Mouse (Mus musculus): ENCODE measurements around the gene Tesk2. TPM values are rescaled to one million over a fixed set of nuclear protein-coding genes. Genes with fewer than 3 reads are reported as not detected.
"Not testable (repeated sequence)": the region's sequence is repeated elsewhere in the genome, so short reads cannot be mapped to it uniquely, and the experiment has no call there.

Tesk2 gene
- polyA plus RNA-seq, 1 experiment, result 21.9 TPM

GRCm38 (mm10) chr4:116838999-116839398 is 118.3 kb downstream of the Tesk2 start:
- TF ChIP-seq POLR2A (IDR thresholded peaks at IDR 0.05; ENCODE audit: insufficient read depth, low read length), result no peak
- TF ChIP-seq CTCF (IDR thresholded peaks at IDR 0.05; ENCODE audit: low read depth, low read length), result no peak
- TF ChIP-seq EP300 (IDR thresholded peaks at IDR 0.05; ENCODE audit: insufficient read depth, low read depth, low read length), result 0 out of 2 replicates have a peak, but pooled peaks have one; percentile 8
- Histone ChIP-seq H3K9ac (ENCODE audit: low read depth, poor library complexity, severe bottlenecking) (no peak overlapping the region), H3K9me3 (replicated peaks; ENCODE audit: control insufficient read depth, insufficient read depth, low read length, poor library complexity, severe bottlenecking) (no peaks in the 10 kb centered on the region), H3K27ac (ENCODE audit: insufficient read depth, low read length) (no peak overlapping the region), H3K27me3 (ENCODE audit: control insufficient read depth, insufficient read depth, low read length, poor library complexity, severe bottlenecking) (no peaks in the 10 kb centered on the region; the same call in 1 of the 2 replicates), H3K4me3 (ENCODE audit: low read depth, low read length) (no peak overlapping the region), H3K4me1 (ENCODE audit: control insufficient read depth, insufficient read depth, low read length) (no peaks in the 10 kb centered on the region), H3K36me3 (ENCODE audit: control insufficient read depth, insufficient read depth, low read length, poor library complexity, severe bottlenecking) (no peaks in the 10 kb centered on the region)

DNA sequence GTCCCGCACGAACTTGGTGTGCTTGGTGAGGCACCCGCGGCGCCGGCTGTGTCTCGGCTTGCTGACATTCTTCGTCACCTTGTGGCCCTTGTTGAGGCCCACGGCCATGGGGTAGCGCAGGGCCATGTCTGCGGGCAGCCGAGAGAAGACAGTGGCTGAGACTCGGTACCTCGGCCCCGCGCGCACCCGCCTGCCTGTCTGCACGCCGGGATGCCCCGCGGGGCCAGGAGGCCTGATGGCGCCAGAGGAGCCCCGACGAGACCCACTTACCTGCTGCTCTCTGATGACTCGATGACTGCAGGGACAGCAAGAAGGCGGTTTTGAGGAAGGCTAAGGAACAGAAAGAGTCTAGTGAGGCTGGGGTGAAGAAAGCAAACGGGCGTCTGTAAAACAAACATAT is 119.3 kb downstream of the Tesk2 start:
- H3K4me3 ChIP-seq (ENCODE audit: low read depth, low read length), result peak overlapping the region; percentile 24
- not testable (repeated sequence) for H3K27ac ChIP-seq (ENCODE audit: insufficient read depth, low read length); H3K9me3 ChIP-seq (replicated peaks; ENCODE audit: control insufficient read depth, insufficient read depth, low read length, poor library complexity, severe bottlenecking); H3K27me3 ChIP-seq (ENCODE audit: control insufficient read depth, insufficient read depth, low read length, poor library complexity, severe bottlenecking); H3K4me1 ChIP-seq (ENCODE audit: control insufficient read depth, insufficient read depth, low read length); H3K36me3 ChIP-seq (ENCODE audit: control insufficient read depth, insufficient read depth, low read length, poor library complexity, severe bottlenecking); H3K9ac ChIP-seq (ENCODE audit: low read depth, poor library complexity, severe bottlenecking)

- H3K36me3 ChIP-seq (ENCODE audit: control insufficient read depth, insufficient read depth, low read length, poor library complexity, severe bottlenecking), result no peaks in the 10 kb centered on the region
- no peak overlapping the region for H3K27ac ChIP-seq (ENCODE audit: insufficient read depth, low read length)
- TF ChIP-seq POLR2A (IDR thresholded peaks at IDR 0.05; ENCODE audit: insufficient read depth, low read length), result no peak
- no peak for TF ChIP-seq CTCF (IDR thresholded peaks at IDR 0.05; ENCODE audit: low read depth, low read length)
- TF ChIP-seq EP300 (IDR thresholded peaks at IDR 0.05; ENCODE audit: insufficient read depth, low read depth, low read length), result no peak
- H3K9ac ChIP-seq (ENCODE audit: low read depth, poor library complexity, severe bottlenecking), result no peak overlapping the region
- H3K27me3 ChIP-seq (ENCODE audit: control insufficient read depth, insufficient read depth, low read length, poor library complexity, severe bottlenecking), result no peaks in the 10 kb centered on the region; the same call in 1 of the 2 replicates
- no peaks in the 10 kb centered on the region for H3K4me1 ChIP-seq (ENCODE audit: control insufficient read depth, insufficient read depth, low read length)
- H3K9me3 ChIP-seq (replicated peaks; ENCODE audit: control insufficient read depth, insufficient read depth, low read length, poor library complexity, severe bottlenecking), result no peaks in the 10 kb centered on the region
- H3K4me3 ChIP-seq (ENCODE audit: low read depth, low read length), result no peak overlapping the region
Measured at GRCm38 (mm10) chr4:116840841-116841240, 120.1 kb downstream of the Tesk2 start.

DNA sequence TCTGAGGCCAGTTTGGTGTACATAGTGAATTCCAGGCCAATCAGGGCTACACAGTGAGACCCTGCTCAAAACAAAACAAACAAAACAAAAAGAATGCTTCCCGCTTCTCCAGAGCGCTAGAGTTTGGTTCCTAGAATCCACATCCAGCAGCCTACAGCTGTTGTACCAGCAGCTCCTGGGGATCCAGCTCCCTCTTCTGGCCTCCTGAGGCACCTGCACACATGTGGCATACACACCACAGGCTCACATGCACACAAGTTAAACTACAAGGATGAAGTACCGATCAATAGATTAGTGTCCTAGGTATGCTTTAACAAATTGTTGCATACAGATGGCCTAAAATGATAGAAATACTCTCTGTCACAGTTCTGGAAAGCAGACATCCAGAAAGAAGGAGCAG is 123.6 kb downstream of the Tesk2 start:
- no peak overlapping the region for H3K27ac ChIP-seq (ENCODE audit: insufficient read depth, low read length)
- H3K9me3 ChIP-seq (replicated peaks; ENCODE audit: control insufficient read depth, insufficient read depth, low read length, poor library complexity, severe bottlenecking), result no peaks in the 10 kb centered on the region
- H3K9ac ChIP-seq (ENCODE audit: low read depth, poor library complexity, severe bottlenecking), result no peak overlapping the region
- no peaks in the 10 kb centered on the region for H3K4me1 ChIP-seq (ENCODE audit: control insufficient read depth, insufficient read depth, low read length)
- H3K36me3 ChIP-seq (ENCODE audit: control insufficient read depth, insufficient read depth, low read length, poor library complexity, severe bottlenecking), result no peaks in the 10 kb centered on the region
- H3K4me3 ChIP-seq (ENCODE audit: low read depth, low read length), result no peak overlapping the region
- TF ChIP-seq POLR2A (IDR thresholded peaks at IDR 0.05; ENCODE audit: insufficient read depth, low read length), result no peak
- peak; percentile 51 for TF ChIP-seq CTCF (IDR thresholded peaks at IDR 0.05; ENCODE audit: low read depth, low read length)
- no peaks in the 10 kb centered on the region; the same call in 1 of the 2 replicates for H3K27me3 ChIP-seq (ENCODE audit: control insufficient read depth, insufficient read depth, low read length, poor library complexity, severe bottlenecking)

GRCm38 (mm10) chr4:116849901-116850300 is 129.2 kb downstream of the Tesk2 start:
- H3K4me3 ChIP-seq (ENCODE audit: low read depth, low read length), result no peak overlapping the region
- H3K36me3 ChIP-seq (ENCODE audit: control insufficient read depth, insufficient read depth, low read length, poor library complexity, severe bottlenecking), result no peaks in the 10 kb centered on the region
- H3K4me1 ChIP-seq (ENCODE audit: control insufficient read depth, insufficient read depth, low read length), result no peaks in the 10 kb centered on the region
- no peaks in the 10 kb centered on the region for H3K9me3 ChIP-seq (replicated peaks; ENCODE audit: control insufficient read depth, insufficient read depth, low read length, poor library complexity, severe bottlenecking)
- no peak for TF ChIP-seq EP300 (IDR thresholded peaks at IDR 0.05; ENCODE audit: insufficient read depth, low read depth, low read length)
- no peak for TF ChIP-seq POLR2A (IDR thresholded peaks at IDR 0.05; ENCODE audit: insufficient read depth, low read length)
- no peak for TF ChIP-seq CTCF (IDR thresholded peaks at IDR 0.05; ENCODE audit: low read depth, low read length)
- no peaks in the 10 kb centered on the region for H3K27me3 ChIP-seq (ENCODE audit: control insufficient read depth, insufficient read depth, low read length, poor library complexity, severe bottlenecking)
- no peak overlapping the region for H3K9ac ChIP-seq (ENCODE audit: low read depth, poor library complexity, severe bottlenecking)
- H3K27ac ChIP-seq (ENCODE audit: insufficient read depth, low read length), result no peak overlapping the region

DNA sequence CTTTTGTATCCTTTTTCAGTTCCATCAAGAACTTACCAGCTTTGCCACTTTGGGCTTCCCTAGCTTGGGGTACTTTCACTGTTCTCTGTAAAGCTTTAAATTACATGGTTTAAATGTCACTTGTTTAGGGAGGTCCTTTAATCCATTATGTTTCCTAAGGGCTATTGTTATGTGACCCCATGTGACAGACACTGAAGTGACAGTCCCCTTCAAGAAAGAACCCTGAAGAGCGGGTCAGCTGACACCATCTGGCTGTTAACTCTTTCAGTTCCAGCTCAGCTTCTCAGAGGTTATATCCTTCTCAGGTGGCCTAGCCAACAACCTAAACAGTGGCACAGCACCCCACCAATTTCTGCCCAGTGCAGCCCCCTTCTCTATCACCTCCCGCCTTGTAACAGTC is 133.5 kb downstream of the Tesk2 start:
- no peaks in the 10 kb centered on the region for H3K9me3 ChIP-seq (replicated peaks; ENCODE audit: control insufficient read depth, insufficient read depth, low read length, poor library complexity, severe bottlenecking)
- no peak overlapping the region for H3K9ac ChIP-seq (ENCODE audit: low read depth, poor library complexity, severe bottlenecking)
- H3K27ac ChIP-seq (ENCODE audit: insufficient read depth, low read length), result no peak overlapping the region
- no peaks in the 10 kb centered on the region for H3K36me3 ChIP-seq (ENCODE audit: control insufficient read depth, insufficient read depth, low read length, poor library complexity, severe bottlenecking)
- no peaks in the 10 kb centered on the region for H3K4me1 ChIP-seq (ENCODE audit: control insufficient read depth, insufficient read depth, low read length)
- H3K4me3 ChIP-seq (ENCODE audit: low read depth, low read length), result no peak overlapping the region
- TF ChIP-seq CTCF (IDR thresholded peaks at IDR 0.05; ENCODE audit: low read depth, low read length), result no peak
- TF ChIP-seq EP300 (IDR thresholded peaks at IDR 0.05; ENCODE audit: insufficient read depth, low read depth, low read length), result no peak
- no peak for TF ChIP-seq POLR2A (IDR thresholded peaks at IDR 0.05; ENCODE audit: insufficient read depth, low read length)
- H3K27me3 ChIP-seq (ENCODE audit: control insufficient read depth, insufficient read depth, low read length, poor library complexity, severe bottlenecking), result no peaks in the 10 kb centered on the region

Other genes with a start within 250 kb of the Tesk2 start
- 11.1 and 13.2 TPM in 2 replicates for gene Ipp, start 213.4 kb upstream of the Tesk2 start, polyA plus RNA-seq (2011; ENCODE audit: insufficient read depth, insufficient read length, low read depth, missing spikeins)
- gene Tmem69, start 165.0 kb upstream of the Tesk2 start, polyA plus RNA-seq (2011; ENCODE audit: insufficient read depth, insufficient read length, low read depth, missing spikeins), result 25.0 and 25.3 TPM in 2 replicates
- 107 TPM in 2 replicates for gene Gpbp1l1, start 163.3 kb upstream of the Tesk2 start, polyA plus RNA-seq (2011; ENCODE audit: insufficient read depth, insufficient read length, low read depth, missing spikeins)
- gene Ccdc17, start 124.3 kb upstream of the Tesk2 start, polyA plus RNA-seq (2011; ENCODE audit: insufficient read depth, insufficient read length, low read depth, missing spikeins), result 2.7 and 2.8 TPM in 2 replicates
- gene Nasp, start 93.0 kb upstream of the Tesk2 start, polyA plus RNA-seq (2011; ENCODE audit: insufficient read depth, insufficient read length, low read depth, missing spikeins), result 514 and 595 TPM in 2 replicates
- gene Akr1a1, start 69.3 kb upstream of the Tesk2 start, polyA plus RNA-seq (2011; ENCODE audit: insufficient read depth, insufficient read length, low read depth, missing spikeins), result 280 and 291 TPM in 2 replicates
- gene Prdx1, start 35.4 kb upstream of the Tesk2 start, polyA plus RNA-seq (2011; ENCODE audit: insufficient read depth, insufficient read length, low read depth, missing spikeins), result 1,922 and 2,187 TPM in 2 replicates
- 35.9 and 36.1 TPM in 2 replicates for gene Mmachc, start 12.5 kb upstream of the Tesk2 start, polyA plus RNA-seq (2011; ENCODE audit: insufficient read depth, insufficient read length, low read depth, missing spikeins)
- gene Ccdc163, start 12.4 kb upstream of the Tesk2 start, polyA plus RNA-seq (2011; ENCODE audit: insufficient read depth, insufficient read length, low read depth, missing spikeins), result 45.2 and 49.0 TPM in 2 replicates
- gene Toe1, start 86.7 kb downstream of the Tesk2 start, polyA plus RNA-seq (2011; ENCODE audit: insufficient read depth, insufficient read length, low read depth, missing spikeins), result 14.9 and 19.2 TPM in 2 replicates
- 23.6 and 30.0 TPM in 2 replicates for gene Mutyh, start 86.8 kb downstream of the Tesk2 start, polyA plus RNA-seq (2011; ENCODE audit: insufficient read depth, insufficient read length, low read depth, missing spikeins)
- gene Hpdl, start 100.8 kb downstream of the Tesk2 start, polyA plus RNA-seq (2011; ENCODE audit: insufficient read depth, insufficient read length, low read depth, missing spikeins), result 3.9 and 4.2 TPM in 2 replicates
- 2.1 and 2.5 TPM in 2 replicates for gene Zswim5, start 156.4 kb downstream of the Tesk2 start, polyA plus RNA-seq (2011; ENCODE audit: insufficient read depth, insufficient read length, low read depth, missing spikeins)